Mouse (Mus musculus) heart, embryonic 14.5 days (tissue): ENCODE measurements around the gene Ankrd1. TPM values are rescaled to one million over a fixed set of nuclear protein-coding genes. Genes with fewer than 3 reads are reported as not detected.

Experiments
- ATAC-seq: fragments of 200-750 bp; cut with Nextera tagmentation; 2 replicates; pipeline ENCODE4 v1.8.0; 2017; ENCODE audit warnings: low read depth, moderate TSS enrichment; ENCODE audit not compliant: insufficient number of reproducible peaks, insufficient read depth, low FRiP score
- H3K27ac ChIP-seq, 2 experiments: fragments of 200-500 bp in 1 of 2; fragments of 300-500 bp in 1 of 2; sonication (generic) in 1 of 2; replicated peaks in 1 of 2; 2 replicates each; pipeline ENCODE4 v1.5.1; 2012 to 2014; ENCODE audit warnings: low read depth in 2 of 2, low read length in 2 of 2, control low read depth in 1 of 2, mild to moderate bottlenecking in 1 of 2, mixed read lengths in 1 of 2; ENCODE audit not compliant: control insufficient read depth in 1 of 2, insufficient read depth in 1 of 2
- H3K27me3 ChIP-seq: fragments of 300-500 bp; sonication (generic); 2 replicates; pipeline ENCODE4 v1.6.1; 2014; ENCODE audit warnings: mild to moderate bottlenecking, low read length, control low read depth; ENCODE audit not compliant: control insufficient read depth, insufficient read depth
- H3K36me3 ChIP-seq: fragments of 300-500 bp; sonication (generic); 2 replicates; pipeline ENCODE4 v1.6.1; 2014; ENCODE audit warnings: mild to moderate bottlenecking, control low read depth, low read length, mixed read lengths; ENCODE audit not compliant: control insufficient read depth, insufficient read depth
- H3K4me1 ChIP-seq, 2 experiments: fragments of 200-500 bp in 1 of 2; fragments of 300-500 bp in 1 of 2; sonication (generic) in 1 of 2; 2 replicates each; pipeline ENCODE4 v1.6.1; 2012 to 2014; ENCODE audit warnings: low read length in 2 of 2, control low read depth in 1 of 2, mixed read lengths in 1 of 2; ENCODE audit not compliant: control insufficient read depth in 2 of 2, insufficient read depth in 2 of 2
- H3K4me2 ChIP-seq: fragments of 300-500 bp; sonication (generic); 2 replicates; pipeline ENCODE4 v1.6.1; 2014; ENCODE audit warnings: mild to moderate bottlenecking, low read length
- H3K4me3 ChIP-seq, 2 experiments: fragments of 200-500 bp in 1 of 2; fragments of 300-500 bp in 1 of 2; sonication (generic) in 1 of 2; 2 replicates each; pipeline ENCODE4 v1.5.1; 2012 to 2014; ENCODE audit warnings: low read length in 2 of 2, mild to moderate bottlenecking in 2 of 2, control low read depth in 1 of 2, low read depth in 1 of 2, moderate library complexity in 1 of 2; ENCODE audit not compliant: control insufficient read depth in 1 of 2, insufficient read depth in 1 of 2
- H3K9ac ChIP-seq: fragments of 300-500 bp; sonication (generic); 2 replicates; pipeline ENCODE4 v1.6.1; 2014; ENCODE audit warnings: mild to moderate bottlenecking, low read length
- H3K9me3 ChIP-seq: fragments of 300-500 bp; sonication (generic); 2 replicates; pipeline ENCODE4 v1.6.1; 2016; ENCODE audit warnings: low read length, control low read depth; ENCODE audit not compliant: control insufficient read depth
- WGBS: fragments of 180-500 bp; shearing (Covaris S2); extraction: QIAGEN DNeasy Blood & Tissue Kit; methylation state at CpG from one replicate; pipeline ENCODE4 v1.1.7; 2014; 5-methylcytosine and 5-hydroxymethylcytosine counted together
- polyA plus RNA-seq: library from polyadenylated mRNA; unstranded; fragments of >200 nt; fragmentation: Nextera tagmentation; extraction: Ambion mirVana; gene quantifications from 2 replicates; pipeline ENCODE4 v1.2.1, GENCODE M21; 2014

Ankrd1 gene
- polyA plus RNA-seq, 1 experiment from 2014 or later: 520 TPM

DNA sequence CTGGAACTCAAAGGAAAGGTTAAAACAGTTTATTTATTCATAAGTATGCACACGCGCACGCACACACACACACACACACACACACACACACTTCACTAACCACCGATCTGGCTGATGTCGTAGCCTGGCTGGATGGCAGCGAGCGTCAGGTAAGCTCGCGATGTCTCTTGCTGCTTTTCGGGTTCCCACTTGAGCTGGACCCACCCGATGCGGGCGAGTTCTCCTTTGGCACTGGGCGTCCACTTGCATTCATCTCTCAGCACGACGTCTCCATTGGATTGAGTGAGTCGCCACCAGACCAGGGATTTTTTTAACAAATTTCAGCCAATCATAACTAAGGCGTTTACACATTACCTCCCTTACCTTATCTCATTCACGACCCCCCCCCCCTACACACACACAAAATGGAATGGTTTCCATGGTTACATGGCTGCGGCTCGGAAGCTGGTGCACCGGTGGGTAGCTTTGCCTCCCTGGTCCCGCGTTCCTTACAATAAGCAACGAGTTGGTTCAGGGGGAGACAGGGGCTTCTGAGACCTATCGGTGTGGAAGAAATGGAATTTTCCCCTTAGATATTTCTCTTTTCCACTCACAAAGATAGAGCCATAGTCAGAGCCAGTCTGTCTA is 10.5 kb downstream of the Ankrd1 start:
- H3K9ac ChIP-seq: no peak overlapping the region
- ATAC-seq: no peak
- H3K9me3 ChIP-seq: no peaks in the 10 kb centered on the region
- H3K4me2 ChIP-seq: no peak overlapping the region
- H3K4me1 ChIP-seq: peaks cover 2 to 3% of the 10 kb centered on the region in 2 experiments; a peak in 2 of 4 replicates
- H3K36me3 ChIP-seq: peaks cover 30% of the 10 kb centered on the region
- WGBS: 87% methylated on average over 26 of the region's 26 CpGs
- H3K27ac ChIP-seq: 0 out of 4 replicates have a peak overlapping the region, but pooled peaks of 1 of the 2 experiments have one; percentile 62
- H3K4me3 ChIP-seq: no peak overlapping the region
- no peaks in the 10 kb centered on the region for H3K27me3 ChIP-seq

DNA sequence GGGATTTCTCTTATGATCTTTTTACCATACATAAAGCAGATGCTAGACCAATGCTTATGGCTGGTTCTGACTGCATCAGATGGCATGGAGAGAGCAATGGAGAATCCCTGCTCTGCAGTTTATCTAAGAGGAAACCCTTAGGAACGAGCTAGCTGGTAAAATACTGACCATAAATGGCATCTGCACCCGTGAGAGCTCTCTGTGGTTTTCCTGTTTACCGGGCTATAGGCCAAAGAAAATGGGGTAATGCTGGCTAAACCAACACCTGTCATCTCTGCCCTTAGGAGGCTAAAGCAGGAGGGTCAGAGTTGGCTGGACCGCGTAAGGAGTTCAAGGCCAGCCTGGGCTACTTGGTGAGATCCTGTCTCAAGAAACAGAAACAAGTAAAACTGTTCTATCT is 16.0 kb downstream of the Ankrd1 start:
- no peak for ATAC-seq
- Histone ChIP-seq H3K27me3 (no peaks in the 10 kb centered on the region), H3K9ac (no peak overlapping the region), H3K36me3 (peaks cover 58% of the 10 kb centered on the region), H3K9me3 (no peaks in the 10 kb centered on the region), H3K4me1 (no peaks in the 10 kb centered on the region), H3K27ac (no peak overlapping the region), H3K4me2 (no peak overlapping the region), H3K4me3 (no peak overlapping the region)
- 75% methylated on average over 5 of the region's 5 CpGs for WGBS

DNA sequence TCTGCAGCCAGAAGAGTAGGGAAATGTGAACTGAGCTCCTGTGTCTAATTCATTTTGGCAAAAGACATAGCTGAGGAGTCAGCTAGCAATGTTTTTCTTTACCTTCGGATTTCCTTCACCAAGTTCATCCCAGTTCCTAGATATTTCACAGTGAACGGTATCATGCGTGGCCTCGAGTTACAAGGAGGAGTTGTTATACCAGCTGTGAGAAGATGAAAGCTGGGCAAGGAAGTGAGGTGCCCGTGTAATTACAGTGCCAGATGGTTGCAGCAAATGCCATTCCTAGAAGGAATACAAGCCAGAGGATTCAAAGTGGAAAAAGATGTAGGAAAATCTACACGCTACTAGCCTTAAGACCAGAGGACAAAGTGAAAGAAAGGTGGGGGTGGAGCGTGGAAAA is 21.0 kb downstream of the Ankrd1 start:
- Histone ChIP-seq H3K36me3 (peaks cover 89% of the 10 kb centered on the region), H3K27me3 (no peaks in the 10 kb centered on the region), H3K4me1 (peaks cover 0 to 2% of the 10 kb centered on the region in 2 experiments; a peak in 1 of 4 replicates), H3K4me3 (no peak overlapping the region), H3K9me3 (no peaks in the 10 kb centered on the region), H3K4me2 (no peak overlapping the region), H3K27ac (no peak overlapping the region), H3K9ac (no peak overlapping the region)
- ATAC-seq: no peak
- WGBS: 89% methylated on average over 7 of the region's 7 CpGs

DNA sequence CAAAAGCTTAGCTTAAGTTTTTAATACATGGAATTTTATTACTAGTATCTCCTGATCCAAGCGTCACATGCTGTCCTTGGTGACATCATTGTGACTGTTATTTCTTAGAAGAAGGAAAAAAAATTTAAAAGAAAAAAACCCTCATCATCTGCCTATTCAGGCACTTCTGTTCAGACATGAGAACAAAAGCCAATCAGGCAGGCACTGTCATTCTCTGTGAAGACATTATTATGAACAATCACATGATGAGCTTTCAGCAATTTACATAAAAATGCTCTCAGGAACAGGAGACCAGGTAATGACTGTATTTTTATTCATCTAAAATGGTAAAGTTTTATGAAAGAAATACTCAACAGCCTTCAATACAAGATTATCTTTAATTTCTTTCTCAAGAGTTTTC is 21.6 kb downstream of the Ankrd1 start:
- H3K27me3 ChIP-seq: no peaks in the 10 kb centered on the region
- no peak overlapping the region for H3K4me2 ChIP-seq
- H3K27ac ChIP-seq: no peak overlapping the region
- 91% methylated on average over 1 of the region's 1 CpGs for WGBS
- peaks cover 89% of the 10 kb centered on the region for H3K36me3 ChIP-seq
- H3K4me3 ChIP-seq: no peak overlapping the region
- no peaks in the 10 kb centered on the region for H3K9me3 ChIP-seq
- H3K9ac ChIP-seq: no peak overlapping the region
- peaks cover 0 to 2% of the 10 kb centered on the region in 2 experiments; a peak in 1 of 4 replicates for H3K4me1 ChIP-seq
- no peak for ATAC-seq

DNA sequence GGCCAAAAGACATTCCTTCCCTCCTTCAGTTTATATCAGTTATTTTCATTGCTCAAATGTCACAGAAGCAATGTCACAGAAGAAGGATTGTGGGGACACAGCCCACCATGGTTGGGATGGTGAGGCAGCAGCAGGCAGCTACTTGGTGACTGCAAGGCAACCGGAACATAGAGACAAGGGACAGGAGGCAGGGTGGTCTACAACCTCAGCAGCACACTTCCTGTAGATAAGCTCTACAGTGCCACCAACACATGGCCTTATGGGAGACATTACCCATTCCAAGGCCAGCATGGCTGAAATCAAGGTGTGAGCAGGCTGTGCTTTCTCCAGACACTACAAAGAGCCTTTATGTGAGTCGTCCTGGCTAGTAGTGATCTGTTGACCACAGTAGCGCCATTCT is 22.7 kb downstream of the Ankrd1 start:
- Histone ChIP-seq H3K36me3 (peaks cover 87% of the 10 kb centered on the region), H3K4me2 (no peak overlapping the region), H3K27me3 (no peaks in the 10 kb centered on the region), H3K4me3 (no peak overlapping the region), H3K27ac (no peak overlapping the region), H3K9me3 (no peaks in the 10 kb centered on the region), H3K4me1 (peaks cover 0 to 2% of the 10 kb centered on the region in 2 experiments; a peak in 1 of 4 replicates), H3K9ac (no peak overlapping the region)
- ATAC-seq: no peak
- WGBS: 87% methylated on average over 3 of the region's 3 CpGs

DNA sequence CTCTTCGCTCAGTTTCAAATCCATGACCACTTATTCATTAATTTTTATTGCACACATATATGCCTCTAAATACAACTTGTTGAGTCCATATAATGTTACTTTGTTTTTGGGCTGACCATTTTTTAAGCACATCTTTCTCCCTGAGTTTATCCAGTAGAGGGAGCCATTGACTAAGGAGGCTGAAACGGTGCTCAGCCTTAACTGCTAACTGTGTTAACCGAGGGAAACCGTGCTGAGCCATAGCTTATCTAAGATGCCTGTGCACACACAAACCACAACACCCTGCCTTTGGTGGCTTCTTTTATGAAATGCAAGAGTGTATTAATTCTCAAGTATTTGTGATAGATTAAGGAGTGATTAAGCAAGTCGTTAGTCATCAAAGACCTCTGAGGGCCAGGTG is 29.1 kb downstream of the Ankrd1 start:
- Histone ChIP-seq H3K27me3 (no peaks in the 10 kb centered on the region), H3K4me3 (no peak overlapping the region), H3K9ac (no peak overlapping the region), H3K4me1 (peaks cover 0 to under 1% of the 10 kb centered on the region in 2 experiments; a peak in 1 of 4 replicates), H3K27ac (no peak overlapping the region), H3K9me3 (no peaks in the 10 kb centered on the region), H3K36me3 (peaks cover 70% of the 10 kb centered on the region), H3K4me2 (no peak overlapping the region)
- WGBS: 34% methylated on average over 5 of the region's 5 CpGs
- ATAC-seq: no peak

DNA sequence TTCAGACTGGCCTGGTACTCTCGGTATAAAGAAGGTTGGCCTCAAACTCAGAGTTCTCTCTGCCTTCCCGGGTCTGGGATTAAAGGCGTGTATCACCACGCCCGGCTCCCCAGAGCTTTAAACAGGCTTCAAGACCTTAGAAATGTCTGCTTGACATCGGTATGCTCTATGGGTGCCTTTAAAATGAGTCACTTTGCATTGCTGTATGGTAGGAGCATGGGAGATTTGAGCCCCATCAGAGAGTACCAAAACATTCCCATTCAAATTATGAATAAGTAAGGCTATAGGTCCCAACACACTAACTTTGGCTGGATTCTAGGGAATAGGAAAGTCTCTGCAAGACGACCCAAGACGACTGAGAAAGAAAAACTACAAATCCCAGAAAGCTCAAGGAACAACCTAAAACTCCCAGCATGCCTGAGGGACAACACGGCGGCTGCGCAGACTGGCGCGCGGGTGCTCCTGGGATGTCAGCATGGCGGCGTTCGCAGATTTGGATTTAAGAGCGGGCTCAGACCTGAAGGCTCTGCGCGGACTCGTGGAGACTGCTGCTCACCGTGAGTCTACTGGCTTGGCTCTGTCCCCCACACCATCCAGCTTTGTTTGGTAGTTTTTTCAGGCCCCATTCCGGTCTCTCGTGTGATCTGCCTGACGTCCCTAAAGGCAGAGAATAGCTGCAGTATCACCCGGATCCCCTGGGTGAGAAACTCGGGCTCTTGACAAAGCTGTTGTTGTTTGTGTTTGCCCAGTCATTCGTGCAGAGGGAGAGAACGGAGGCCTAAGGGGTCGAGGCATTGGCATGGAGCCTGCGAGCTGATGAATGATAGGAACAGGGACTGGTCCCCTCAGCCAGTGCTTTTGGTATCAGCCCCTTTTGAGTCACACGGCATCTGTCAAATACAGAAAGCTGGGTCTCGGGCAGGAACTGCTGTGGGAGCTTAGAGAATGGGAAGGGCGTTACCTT is 36.4 kb downstream of the Ankrd1 start, which contains the start of gene Rpp30:
Gene Rpp30 (plus strand): TSS at position 455 of the 964 bp plus-strand sequence.
- 2% methylated on average over 34 of the region's 34 CpGs for WGBS
- peaks cover 2 to 11% of the 10 kb centered on the region in 2 experiments; a peak in 3 of 4 replicates for H3K4me1 ChIP-seq
- peak within 1 kb of the TSS; percentile 84 for H3K4me2 ChIP-seq
- ATAC-seq: peak; percentile 83
- H3K9me3 ChIP-seq: no peaks in the 10 kb centered on the region
- peak within 1 kb of the TSS; percentile 25 to 53; a peak in 3 of 4 replicates for H3K27ac ChIP-seq
- H3K9ac ChIP-seq: peak within 1 kb of the TSS; percentile 84
- H3K36me3 ChIP-seq: peaks cover 12% of the 10 kb centered on the region
- peak within 1 kb of the TSS; percentile 74 to 84 for H3K4me3 ChIP-seq
- H3K27me3 ChIP-seq: 0 out of 2 replicates have a peak, but pooled peaks cover 11% of the 10 kb centered on the region
